Mouse (Mus musculus) testis, adult 2 months (tissue): ENCODE measurements around the gene Nup88. TPM values are rescaled to one million over a fixed set of nuclear protein-coding genes. Genes with fewer than 3 reads are reported as not detected.

Experiments used
- H3K27ac ChIP-seq: fragments of 200-500 bp; 2 replicates; pipeline ENCODE4 v1.5.1; 2012; ENCODE audit warnings: low read depth, low read length; ENCODE audit not compliant: control insufficient read depth, insufficient read depth
- H3K27me3 ChIP-seq: fragments of 200-500 bp; 2 replicates; pipeline ENCODE4 v1.6.1; 2012; ENCODE audit warnings: mild to moderate bottlenecking, low read length, moderate library complexity; ENCODE audit not compliant: control insufficient read depth, insufficient read depth
- H3K36me3 ChIP-seq: fragments of 200-500 bp; 2 replicates; pipeline ENCODE4 v1.6.1; 2012; ENCODE audit warnings: mild to moderate bottlenecking, low read length; ENCODE audit not compliant: control insufficient read depth, insufficient read depth
- H3K4me1 ChIP-seq: fragments of 200-500 bp; 2 replicates; pipeline ENCODE4 v1.6.1; 2012; ENCODE audit warnings: low read length; ENCODE audit not compliant: control insufficient read depth, insufficient read depth
- H3K4me3 ChIP-seq: fragments of 200-500 bp; 2 replicates; pipeline ENCODE4 v1.5.1; 2012; ENCODE audit warnings: low read depth, mild to moderate bottlenecking, low read length, moderate library complexity, mixed read lengths; ENCODE audit not compliant: control insufficient read depth
- CTCF ChIP-seq: fragments of 200-500 bp; IDR thresholded peaks from 2 replicates; pipeline ENCODE4 v1.5.1; 2012; ENCODE audit warnings: low read depth, mild to moderate bottlenecking, inconsistent platforms, low read length, moderate library complexity; ENCODE audit not compliant: control insufficient read depth, insufficient read depth, insufficient replicate concordance
- POLR2A ChIP-seq: fragments of 200-500 bp; IDR thresholded peaks from 2 replicates; pipeline ENCODE4 v1.6.1; 2012; ENCODE audit warnings: low read depth, mild to moderate bottlenecking, inconsistent platforms, low read length, moderate library complexity; ENCODE audit not compliant: control insufficient read depth
- polyA plus RNA-seq: library from polyadenylated mRNA; depleted of rRNA; stranded (reverse); fragments of >200 nt; gene quantifications from 2 replicates; pipeline ENCODE4 v1.2.3, GENCODE M21; 2012; rRNA removed

The Nup88 gene
- 65.4 and 80.9 TPM in 2 replicates for polyA plus RNA-seq

DNA sequence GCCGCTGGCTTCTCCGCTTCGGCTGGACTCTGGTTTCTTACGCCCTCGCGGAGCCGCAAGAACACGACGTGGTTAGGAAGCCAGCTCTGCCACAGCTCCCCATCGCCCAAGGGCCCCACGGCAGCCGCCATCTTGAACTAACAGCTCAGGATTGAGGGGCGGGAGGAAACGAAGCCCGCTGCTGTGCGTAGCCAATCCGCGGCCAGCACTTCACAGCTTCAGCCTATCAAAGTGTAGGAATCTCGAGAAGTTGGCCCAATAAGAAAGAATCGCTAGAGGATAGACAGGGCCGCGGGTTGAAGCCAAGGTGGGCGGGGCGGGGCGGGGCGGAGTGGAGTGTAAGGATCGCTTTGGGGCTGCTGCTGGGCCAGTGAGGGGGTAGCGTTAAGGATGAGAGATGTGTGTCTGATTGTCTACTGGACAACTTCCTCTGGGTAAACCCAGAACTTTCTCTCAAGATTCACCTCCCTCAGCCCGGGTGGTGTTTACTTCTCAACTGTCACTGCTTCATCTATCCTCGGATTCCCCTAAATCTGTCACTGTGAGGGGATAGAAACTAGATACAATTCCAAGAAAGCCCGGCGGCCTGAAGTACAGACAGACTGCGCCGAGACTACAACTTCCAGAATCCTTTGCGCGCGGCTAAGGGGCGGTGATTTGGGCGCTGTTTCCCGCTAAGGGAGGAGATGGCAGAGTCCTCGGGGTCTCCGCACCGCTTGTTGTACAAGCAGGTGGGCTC is at the start of gene Nup88, which contains the start of gene Rpain:
TSS of gene Nup88 (minus strand) at position 153 of the 739 bp plus-strand sequence.
TSS of gene Rpain (plus strand) at position 393 of the 739 bp plus-strand sequence.
- Histone ChIP-seq H3K4me3 (peak within 1 kb of the TSS; percentile 89), H3K4me1 (peaks cover 4% of the 10 kb centered on the region), H3K36me3 (no peaks in the 10 kb centered on the region; the same call in 1 of the 2 replicates), H3K27ac (peak within 1 kb of the TSS; percentile 94), H3K27me3 (no peaks in the 10 kb centered on the region)
- TF ChIP-seq POLR2A (peak; percentile 98), CTCF (no peak)

DNA sequence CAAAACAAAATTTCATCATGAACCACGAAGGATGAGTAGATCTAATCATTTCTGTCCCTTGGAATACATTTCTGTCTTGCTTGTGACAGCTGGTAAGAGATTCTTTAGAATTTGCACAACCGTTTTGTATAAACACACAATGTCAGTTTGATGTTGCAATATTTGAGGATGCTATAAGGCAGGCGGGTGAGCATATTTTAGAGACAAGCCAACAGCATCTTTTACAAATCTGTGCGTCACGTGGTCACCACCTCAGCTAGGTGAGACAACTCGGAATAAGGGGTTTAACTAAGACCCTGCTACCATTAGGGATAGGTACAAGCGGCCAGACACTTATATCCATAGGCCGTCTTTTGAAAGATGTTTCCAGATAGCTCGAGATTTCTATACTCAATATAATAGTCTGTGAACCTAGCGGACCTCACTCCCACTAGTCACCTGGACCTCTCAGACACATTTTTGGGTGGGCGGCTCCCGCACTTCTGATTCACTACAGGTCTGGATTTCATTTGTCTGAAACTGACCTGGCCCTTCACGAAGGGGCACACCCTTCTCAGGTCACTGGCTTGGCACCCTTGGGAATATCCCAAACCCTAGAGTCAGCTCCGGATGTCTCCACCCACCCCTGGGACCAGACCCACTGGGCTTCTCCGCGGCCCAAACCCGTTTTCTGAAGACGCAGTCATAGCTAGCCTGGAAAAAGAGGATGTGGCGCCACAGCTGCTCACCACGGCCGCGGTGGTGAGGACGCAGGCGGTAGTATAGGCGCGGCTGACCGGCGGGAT is 48.8 kb upstream of the Nup88 start:
- Histone ChIP-seq H3K4me1 (peaks cover 2% of the 10 kb centered on the region; the same call in 1 of the 2 replicates), H3K4me3 (peak overlapping the region; percentile 97), H3K27ac (peak overlapping the region; percentile 83), H3K36me3 (no peaks in the 10 kb centered on the region), H3K27me3 (no peaks in the 10 kb centered on the region)
- TF ChIP-seq POLR2A (no peak), CTCF (no peak)

DNA sequence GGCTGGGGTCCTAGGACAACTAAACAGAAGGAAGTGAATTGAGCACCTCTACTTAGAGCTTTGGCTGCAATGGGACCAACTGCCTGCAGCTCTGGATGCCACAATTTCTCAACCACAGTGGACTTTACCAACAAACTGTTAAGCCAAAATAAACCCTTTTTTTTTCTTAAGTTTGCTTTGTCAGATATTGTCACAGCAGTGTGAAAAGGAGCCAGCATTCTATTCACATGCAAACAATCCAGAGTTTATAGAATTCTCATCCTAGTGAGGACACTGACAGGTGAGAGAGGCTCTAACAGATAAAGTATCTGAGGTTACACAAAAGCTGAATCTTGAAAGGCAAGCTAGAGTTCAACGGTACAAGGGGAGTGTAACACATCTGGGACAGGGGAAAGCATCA is 47.3 kb upstream of the Nup88 start:
- H3K27me3 ChIP-seq = no peaks in the 10 kb centered on the region
- no peak overlapping the region for H3K27ac ChIP-seq
- no peaks in the 10 kb centered on the region for H3K36me3 ChIP-seq
- H3K4me1 ChIP-seq = peaks cover 2% of the 10 kb centered on the region; the same call in 1 of the 2 replicates
- TF ChIP-seq CTCF (no peak), POLR2A (no peak)
- no peak overlapping the region for H3K4me3 ChIP-seq

DNA sequence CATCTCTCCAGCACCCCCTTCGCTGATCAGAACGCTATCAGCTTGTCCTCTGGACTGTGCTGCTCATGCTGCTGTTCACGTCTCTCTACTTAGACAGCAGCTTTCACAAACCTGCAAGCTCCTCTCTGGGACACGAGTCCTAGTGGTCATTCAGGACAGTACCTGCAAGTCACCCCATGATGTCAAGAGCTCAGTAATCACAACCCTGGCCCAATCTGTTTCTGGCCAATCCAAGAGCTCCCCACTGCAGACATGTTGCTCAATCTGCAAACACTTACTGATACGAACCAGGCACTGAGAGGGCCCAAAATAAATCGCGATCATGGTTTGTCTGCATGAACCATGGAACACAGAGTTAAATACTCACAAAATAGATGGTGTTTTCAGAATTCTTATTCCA is 43.0 kb upstream of the Nup88 start:
- no peak overlapping the region for H3K4me3 ChIP-seq
- no peaks in the 10 kb centered on the region for H3K4me1 ChIP-seq
- H3K36me3 ChIP-seq = no peaks in the 10 kb centered on the region
- no peak overlapping the region for H3K27ac ChIP-seq
- TF ChIP-seq POLR2A (no peak), CTCF (no peak)
- H3K27me3 ChIP-seq = no peaks in the 10 kb centered on the region

DNA sequence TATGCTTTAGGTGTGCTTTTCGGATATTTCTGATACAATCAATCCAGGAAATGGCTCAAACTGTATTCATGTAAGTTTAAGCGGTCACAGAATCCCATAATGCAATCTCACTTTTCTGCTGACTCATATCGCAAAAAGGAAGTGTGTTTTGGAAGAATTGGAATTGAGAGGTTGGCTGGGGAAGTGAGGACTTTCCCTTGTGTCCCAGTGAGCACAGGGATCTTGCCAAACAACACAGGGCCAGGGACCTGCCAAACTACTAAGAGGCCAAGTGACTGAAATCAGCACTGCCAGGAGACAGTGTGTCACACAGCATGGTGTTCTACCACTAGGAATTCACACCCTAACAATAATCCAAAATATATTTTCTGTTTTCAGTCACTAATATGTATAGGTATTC is 38.5 kb upstream of the Nup88 start:
- no peaks in the 10 kb centered on the region for H3K27me3 ChIP-seq
- H3K4me3 ChIP-seq = no peak overlapping the region
- H3K4me1 ChIP-seq = peaks cover 4% of the 10 kb centered on the region
- TF ChIP-seq CTCF = no peak
- TF ChIP-seq POLR2A = no peak
- no peak overlapping the region; the same call in 1 of the 2 replicates for H3K27ac ChIP-seq
- no peaks in the 10 kb centered on the region for H3K36me3 ChIP-seq

DNA sequence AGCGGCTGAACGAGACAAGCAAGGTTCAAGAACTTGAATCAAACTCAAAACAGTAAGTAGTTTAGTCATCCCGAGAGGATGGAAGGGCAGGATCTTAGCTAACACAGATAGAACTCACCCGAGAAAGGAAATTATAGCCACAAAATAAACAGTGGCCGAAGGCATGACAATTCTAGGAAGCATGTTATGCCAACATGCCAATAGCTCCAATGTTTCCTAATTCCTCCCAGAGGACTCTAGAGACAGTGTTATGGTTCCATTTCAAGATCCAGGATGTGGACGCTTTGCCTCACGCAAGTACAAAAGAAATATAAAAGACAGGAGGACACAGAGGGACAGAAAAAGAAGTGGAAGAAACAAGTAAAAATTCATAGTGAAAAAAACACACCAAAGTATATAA is 38.1 kb upstream of the Nup88 start:
- Histone ChIP-seq H3K4me1 (peaks cover 9% of the 10 kb centered on the region), H3K27me3 (no peaks in the 10 kb centered on the region), H3K4me3 (no peak overlapping the region), H3K36me3 (no peaks in the 10 kb centered on the region), H3K27ac (peak overlapping the region; percentile 32; the same call in 1 of the 2 replicates)
- TF ChIP-seq POLR2A = no peak
- TF ChIP-seq CTCF = no peak

DNA sequence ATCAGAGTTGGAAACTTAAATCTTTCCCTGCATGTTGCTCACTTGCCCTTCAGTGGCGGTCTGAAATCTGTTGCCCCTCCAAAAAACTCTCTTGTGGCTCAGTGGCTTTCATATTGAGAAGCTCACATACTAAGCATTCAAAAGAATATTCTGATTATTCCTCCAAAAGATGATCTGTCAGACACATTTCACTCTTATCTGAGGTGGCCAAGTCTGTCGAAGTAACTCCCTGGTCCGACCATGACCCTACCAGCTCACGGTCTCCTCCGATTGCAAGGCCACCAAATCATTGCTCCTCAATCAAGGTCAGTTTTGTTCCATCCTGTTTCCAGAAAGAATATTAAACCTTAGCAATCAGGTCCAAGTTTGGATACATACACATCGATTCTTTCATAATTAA is 37.3 kb upstream of the Nup88 start:
- H3K27me3 ChIP-seq = no peaks in the 10 kb centered on the region
- no peaks in the 10 kb centered on the region for H3K36me3 ChIP-seq
- no peak for TF ChIP-seq POLR2A
- no peak overlapping the region for H3K4me3 ChIP-seq
- peaks cover 10% of the 10 kb centered on the region for H3K4me1 ChIP-seq
- no peak overlapping the region for H3K27ac ChIP-seq
